Mouse (Mus musculus) fibroblast of lung, adult 2 months (primary cell): Measurements from ENCODE around the gene Gtf2e1.

Source experiments
- DNase-seq: peaks from one replicate; pipeline ENCODE4 v3.0.0-alpha.2; 2011; ENCODE audit warnings: low read depth

Gtf2e1 gene

DNA sequence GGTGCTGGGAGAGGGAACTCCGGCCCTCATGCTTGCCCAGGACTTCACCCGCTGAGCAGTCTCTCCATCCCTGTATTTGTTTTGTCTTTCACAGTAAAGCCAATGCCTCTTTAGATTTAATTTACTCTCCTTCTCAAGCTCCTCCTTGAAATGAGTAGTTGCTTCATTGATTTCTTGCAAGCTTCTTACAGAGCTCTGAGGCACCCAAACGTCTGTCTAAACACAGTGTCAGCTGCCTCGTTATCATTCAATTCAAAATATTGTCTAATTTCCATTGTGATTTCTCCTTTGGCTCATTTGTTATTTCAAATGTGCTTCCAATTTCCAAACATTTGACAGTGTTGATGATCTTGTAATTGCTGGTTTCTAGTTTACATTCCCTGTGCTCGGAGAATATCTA, 6.7 kb upstream of the Gtf2e1 start:
- no peak for DNase-seq

- no peak for DNase-seq
Measured at GRCm38 (mm10) chr16:37540776-37541175, 1.2 kb upstream of the Gtf2e1 start.

DNA sequence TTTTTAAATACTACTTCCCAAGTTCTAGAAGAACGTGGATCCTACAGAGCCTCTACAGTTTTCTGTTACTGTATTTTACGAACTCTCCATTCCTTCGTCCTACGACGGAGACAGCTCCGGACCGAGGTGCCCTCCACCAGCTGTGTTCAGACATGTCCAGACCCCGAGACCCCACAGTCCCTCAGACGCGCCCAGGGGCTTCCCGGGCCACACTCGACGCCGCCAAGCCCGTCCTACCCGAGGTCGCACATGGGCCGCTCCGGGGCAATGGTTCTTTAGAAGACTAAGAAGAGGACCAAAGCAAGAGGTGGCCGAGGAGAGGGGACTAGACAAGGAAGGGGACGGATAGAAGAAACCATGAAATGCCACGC, 364 bp downstream of the Gtf2e1 start:
- no peak for DNase-seq

DNA sequence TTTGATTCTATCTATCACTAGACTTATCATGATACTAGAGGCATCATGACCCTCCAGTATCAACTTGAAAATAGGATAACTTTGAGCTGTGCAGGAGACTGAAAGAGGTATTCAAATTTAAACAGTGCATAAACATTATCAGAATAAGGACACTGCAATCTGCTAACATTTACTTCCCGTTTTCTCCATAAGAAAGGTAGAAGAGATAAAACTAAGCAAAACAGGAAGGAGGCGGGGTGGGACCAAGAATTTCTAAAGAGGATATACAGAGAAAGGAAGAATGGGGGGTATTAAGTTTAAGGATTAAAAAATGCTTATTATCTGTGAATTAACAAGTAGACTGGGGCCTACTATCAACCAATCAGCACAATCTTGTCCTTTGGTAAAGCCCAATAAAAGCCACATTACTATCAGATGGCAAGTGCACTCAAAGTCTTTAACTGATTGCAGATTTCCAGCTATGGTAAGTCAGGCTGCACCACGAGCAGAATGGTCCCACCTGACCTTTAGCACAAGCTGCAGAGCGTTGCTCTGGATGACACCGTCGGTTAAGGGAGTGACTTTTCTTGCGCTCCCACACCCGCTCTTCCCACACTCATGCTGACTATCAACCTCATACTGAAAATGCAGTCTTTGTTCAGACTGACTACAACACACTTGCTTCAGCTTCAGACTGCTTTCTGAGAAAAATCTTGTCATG, 6.1 kb downstream of the Gtf2e1 start:
- DNase-seq: no peak

GRCm38 (mm10) chr16:37532046-37532445, 7.5 kb downstream of the Gtf2e1 start:
- DNase-seq: no peak

- DNase-seq: no peak
Measured at GRCm38 (mm10) chr16:37530170-37530569, 9.4 kb downstream of the Gtf2e1 start.

DNA sequence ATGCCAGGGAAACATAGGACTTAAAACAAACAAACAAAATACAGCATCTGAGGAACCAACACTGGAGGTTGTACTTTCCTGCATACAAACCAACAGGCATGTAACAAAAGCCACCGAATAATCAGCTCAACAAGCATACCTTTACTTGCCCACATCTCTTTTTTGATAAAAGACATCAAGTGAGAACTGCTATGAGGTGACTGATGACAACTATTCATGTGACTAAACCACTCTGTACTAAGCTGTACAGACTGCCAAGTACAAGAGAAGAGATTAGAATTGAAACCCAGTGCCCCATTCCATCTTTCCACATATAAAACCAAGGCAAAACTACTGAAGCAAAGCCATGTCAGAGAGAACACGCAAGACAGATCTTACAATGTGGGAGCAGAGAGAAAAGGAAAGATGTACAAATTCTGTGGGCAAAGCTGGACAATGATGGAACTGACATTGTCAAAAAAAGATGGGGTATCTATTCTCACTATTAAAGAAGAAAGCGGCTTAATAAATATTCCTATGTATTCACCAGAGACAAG, 12.8 kb downstream of the Gtf2e1 start:
- no peak for DNase-seq

DNA sequence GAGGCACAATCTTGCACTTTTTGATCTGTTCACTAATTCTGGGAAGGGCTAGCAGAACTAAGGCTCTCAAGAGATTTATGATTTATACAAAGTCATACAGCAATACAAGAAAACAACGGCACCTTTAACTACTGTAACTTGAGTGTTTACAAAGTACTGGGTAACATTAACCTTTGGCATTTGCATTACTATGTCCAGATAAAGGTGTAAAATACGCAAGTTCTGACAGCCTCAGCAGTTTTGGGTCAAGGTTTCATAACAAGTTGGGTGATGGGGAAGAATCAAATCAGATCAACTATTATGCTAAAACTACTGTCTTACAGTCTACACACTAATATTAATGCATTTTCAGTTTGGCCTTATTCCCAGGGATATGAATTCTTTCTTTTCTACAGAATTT, 14.5 kb downstream of the Gtf2e1 start:
- no peak for DNase-seq

DNA sequence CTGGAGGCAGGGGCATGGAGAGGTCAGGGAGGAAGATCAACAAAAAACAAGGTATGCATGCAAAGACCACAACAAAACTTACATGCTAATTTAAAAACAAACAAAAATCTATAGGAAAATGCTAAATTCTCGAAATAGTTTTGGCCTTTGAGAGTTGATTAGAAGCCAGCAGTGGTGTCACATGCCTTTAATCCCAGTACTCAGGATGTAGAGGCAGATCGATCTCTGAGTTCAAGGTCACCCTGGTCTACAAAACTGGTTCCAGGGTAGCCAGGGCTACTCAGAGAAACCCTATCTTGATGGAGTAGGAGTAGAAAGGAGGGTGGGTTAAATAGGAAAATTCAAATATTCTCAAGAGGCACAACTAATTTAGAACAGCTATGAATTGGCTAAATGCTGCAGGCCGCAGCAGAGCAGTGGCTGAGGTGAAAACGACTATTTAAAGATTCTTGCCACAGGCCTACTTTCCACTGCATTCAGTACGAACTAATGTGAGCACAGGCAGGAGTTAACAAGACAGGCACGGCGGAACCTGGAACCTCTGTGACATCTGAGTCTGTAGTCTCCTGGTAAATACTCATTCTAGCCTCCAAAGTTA, 17.4 kb downstream of the Gtf2e1 start:
- DNase-seq: no peak

GRCm38 (mm10) chr16:37520190-37521040, 19.2 kb downstream of the Gtf2e1 start:
- no peak for DNase-seq

- no peak for DNase-seq
Measured at GRCm38 (mm10) chr16:37519721-37520120, 19.9 kb downstream of the Gtf2e1 start.

DNA sequence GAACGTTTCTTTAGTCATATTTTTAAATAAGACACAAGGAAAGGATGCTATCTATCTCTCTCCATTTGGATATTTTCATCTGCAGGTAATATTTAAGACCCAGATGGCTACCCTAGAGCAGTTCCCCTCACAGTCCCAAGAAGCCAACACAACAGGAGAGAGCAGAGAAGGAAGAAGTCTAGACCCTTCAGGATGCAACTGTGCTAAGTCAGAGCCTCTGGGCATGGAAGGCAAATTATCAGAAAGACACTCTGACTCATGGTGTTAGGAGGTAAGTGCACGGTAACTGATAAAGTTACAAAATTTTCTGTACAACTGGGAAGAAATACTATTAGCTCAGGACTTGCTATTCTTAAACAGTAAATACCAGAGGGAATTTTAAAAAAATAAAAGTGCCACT, 20.9 kb downstream of the Gtf2e1 start:
- no peak for DNase-seq

- no peak for DNase-seq
Measured at GRCm38 (mm10) chr16:37517596-37518211, 21.9 kb downstream of the Gtf2e1 start.

DNA sequence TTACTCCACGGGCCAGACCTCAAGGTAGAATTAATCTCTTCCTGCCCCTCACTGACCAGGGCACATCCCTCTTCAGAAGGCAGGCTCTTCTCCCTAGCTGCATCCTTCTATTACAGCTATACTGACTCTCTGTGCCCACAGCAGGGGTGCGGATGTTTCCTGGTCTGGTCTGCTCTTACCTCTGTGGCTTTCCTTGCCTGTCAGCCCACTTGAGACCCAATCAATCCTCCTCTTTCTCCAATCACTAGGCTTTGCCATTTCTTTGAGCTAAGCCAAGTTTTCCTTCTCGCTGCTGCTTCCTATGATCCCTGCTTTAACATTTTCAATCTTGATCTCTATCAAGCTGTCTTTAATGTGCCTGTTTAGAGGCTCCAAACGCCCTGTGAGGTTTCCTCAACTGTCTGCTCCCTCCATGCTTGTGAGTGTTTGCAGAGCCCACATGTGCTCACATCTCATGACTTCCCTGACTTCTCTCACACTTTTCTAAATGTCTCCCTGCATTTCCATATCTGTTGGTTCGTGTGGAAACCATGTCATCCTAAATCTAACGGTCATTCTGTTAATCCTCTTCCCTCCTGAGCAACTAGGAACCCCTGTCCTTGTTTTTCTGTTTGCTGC, 23.1 kb downstream of the Gtf2e1 start:
- DNase-seq: no peak

- no peak for DNase-seq
Measured at GRCm38 (mm10) chr16:37514644-37515043, 24.9 kb downstream of the Gtf2e1 start.

- no peak for DNase-seq
Measured at GRCm38 (mm10) chr16:37511489-37511888, 28.1 kb downstream of the Gtf2e1 start.

DNA sequence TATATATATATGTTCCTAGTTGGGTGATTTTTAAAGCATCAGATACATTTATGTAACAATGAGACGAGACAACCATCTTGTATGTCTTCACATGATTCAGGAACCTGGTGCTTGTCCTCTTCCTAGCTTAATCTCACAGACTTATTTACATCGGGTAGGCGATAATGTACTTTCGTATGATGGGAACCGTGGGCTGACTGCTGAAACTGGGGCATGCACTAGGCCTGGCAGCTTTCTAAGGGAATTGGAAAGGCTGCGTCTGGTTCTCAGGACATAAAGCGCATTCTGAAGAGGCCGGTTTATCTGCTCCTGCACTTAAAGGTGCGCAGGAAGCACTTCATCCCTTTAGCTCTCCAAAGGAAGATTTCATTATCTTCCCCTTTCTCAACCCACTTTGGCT, 32.8 kb downstream of the Gtf2e1 start:
- no peak for DNase-seq

GRCm38 (mm10) chr16:37504517-37504916, 35.1 kb downstream of the Gtf2e1 start:
- DNase-seq: no peak

DNA sequence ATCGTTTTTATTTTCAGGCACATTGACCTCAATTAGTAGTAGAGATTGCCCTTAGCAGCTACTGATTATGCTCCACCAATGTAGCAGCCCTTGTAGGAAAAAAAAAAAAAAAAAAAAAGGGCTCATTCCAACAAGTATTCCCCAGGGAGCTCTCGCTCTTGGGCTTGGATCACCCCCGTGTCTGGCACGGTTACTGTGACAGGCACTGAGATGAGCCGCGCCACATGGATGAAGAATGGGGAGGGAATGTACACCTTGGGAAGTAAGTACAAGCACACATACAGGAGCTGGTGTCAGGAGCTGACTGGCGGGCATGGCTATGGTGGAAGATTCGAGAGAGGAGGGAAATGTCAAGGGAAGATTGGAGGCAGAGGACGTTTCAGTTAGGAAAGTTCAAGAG, 41.0 kb downstream of the Gtf2e1 start:
- DNase-seq: no peak

DNA sequence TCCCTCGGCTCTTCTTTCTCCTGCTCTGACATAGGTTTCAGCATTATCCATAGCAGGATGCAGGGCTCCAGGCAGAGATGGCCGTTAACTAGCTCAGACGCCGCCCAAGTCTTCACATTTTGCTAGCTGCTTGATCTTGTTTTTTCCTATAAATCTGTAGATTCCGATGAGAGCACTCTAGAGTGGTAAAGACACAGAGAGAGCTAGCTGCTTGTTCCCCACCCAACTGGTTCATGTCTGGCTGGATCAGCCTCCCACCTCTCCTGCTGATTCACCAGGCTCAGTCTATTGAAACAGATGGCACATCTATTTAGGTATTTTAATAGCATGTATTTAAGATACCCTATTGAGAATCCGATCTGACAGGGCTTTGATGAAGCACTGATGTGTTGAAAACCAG, 44.6 kb downstream of the Gtf2e1 start:
- DNase-seq: no peak

DNA sequence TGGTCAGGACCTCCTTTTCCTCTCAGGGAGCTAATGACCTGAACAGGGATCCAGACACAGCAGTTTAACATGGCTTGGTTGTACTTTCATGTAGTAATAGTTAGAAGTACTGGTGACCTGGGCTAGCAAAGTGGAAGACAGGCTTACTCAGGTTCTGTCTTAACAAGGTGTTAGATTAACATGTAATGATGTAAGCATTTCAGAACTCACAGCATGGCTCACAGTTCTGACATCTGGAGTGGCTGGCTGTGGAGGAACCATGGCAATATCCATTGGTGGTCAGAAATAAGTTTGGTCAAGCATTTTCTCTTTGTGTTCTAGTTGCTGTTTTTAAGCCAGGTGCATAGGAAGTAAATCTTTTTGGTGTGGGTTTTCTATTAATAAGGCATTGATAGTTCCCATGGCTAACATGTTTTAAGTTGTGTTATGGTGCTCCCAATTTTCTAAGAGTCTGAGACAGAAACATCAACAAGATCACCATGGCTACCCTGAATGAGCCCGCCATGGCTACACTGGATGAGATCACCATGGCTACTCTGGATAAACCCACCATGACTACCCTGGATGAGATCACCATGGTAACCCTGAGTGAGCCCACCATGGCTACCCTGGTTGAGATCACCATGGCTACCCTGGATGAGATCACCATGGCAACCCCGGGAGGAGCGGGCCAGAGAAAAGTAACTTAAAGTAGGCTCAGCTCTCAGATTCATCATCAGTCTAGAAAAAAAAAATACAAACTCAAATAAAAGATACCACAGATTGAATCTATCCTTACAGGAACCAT, 52.6 kb downstream of the Gtf2e1 start:
- no peak for DNase-seq
